Mouse (Mus musculus) heart, embryonic 12.5 days (tissue): ENCODE data around the gene Xrcc5. TPM values are rescaled to one million over a fixed set of nuclear protein-coding genes. Genes with fewer than 3 reads are reported as not detected.

Source experiments
- ATAC-seq: fragments of 200-750 bp; cut with Nextera tagmentation; 2 replicates; pipeline ENCODE4 v1.8.0; 2017; ENCODE audit warnings: moderate TSS enrichment, moderate library complexity; ENCODE audit not compliant: insufficient number of reproducible peaks, low FRiP score
- H3K27ac ChIP-seq: fragments of 300-500 bp; sonication (generic); 2 replicates; pipeline ENCODE4 v1.5.1; 2016; ENCODE audit warnings: mild to moderate bottlenecking, moderate library complexity; ENCODE audit not compliant: poor library complexity, severe bottlenecking
- H3K27me3 ChIP-seq: fragments of 300-500 bp; sonication (generic); replicated peaks from 2 replicates; pipeline ENCODE4 v1.6.1; 2016; ENCODE audit warnings: mild to moderate bottlenecking, moderate library complexity
- H3K36me3 ChIP-seq: fragments of 300-500 bp; sonication (generic); 2 replicates; pipeline ENCODE4 v1.6.1; 2016; ENCODE audit warnings: mild to moderate bottlenecking, moderate library complexity
- H3K4me1 ChIP-seq: fragments of 300-500 bp; sonication (generic); replicated peaks from 2 replicates; pipeline ENCODE4 v1.6.1; 2016; ENCODE audit warnings: mild to moderate bottlenecking
- H3K4me2 ChIP-seq: fragments of 300-500 bp; sonication (generic); 2 replicates; pipeline ENCODE4 v1.6.1; 2016; ENCODE audit warnings: mild to moderate bottlenecking, moderate library complexity
- H3K4me3 ChIP-seq: fragments of 300-500 bp; sonication (generic); 2 replicates; pipeline ENCODE4 v1.5.1; 2016; ENCODE audit warnings: mild to moderate bottlenecking
- H3K9ac ChIP-seq: fragments of 300-500 bp; sonication (generic); 2 replicates; pipeline ENCODE4 v1.6.1; 2016; ENCODE audit warnings: mild to moderate bottlenecking, moderate library complexity
- H3K9me3 ChIP-seq: fragments of 300-500 bp; sonication (generic); replicated peaks from 2 replicates; pipeline ENCODE4 v1.6.1; 2016; ENCODE audit warnings: mild to moderate bottlenecking, moderate library complexity
- WGBS: fragments of 180-500 bp; shearing (Covaris S2); methylation state at CpG from one replicate; pipeline ENCODE4 v1.1.7; 2016; 5-methylcytosine and 5-hydroxymethylcytosine counted together
- polyA plus RNA-seq: library from polyadenylated mRNA; unstranded; fragments of >200 nt; fragmentation: Nextera tagmentation; extraction: Ambion mirVana; gene quantifications from 2 replicates; pipeline ENCODE4 v1.2.1, GENCODE M21; 2016

Gene Xrcc5
- polyA plus RNA-seq, 1 experiment from 2014 or later: 20.5 TPM

DNA sequence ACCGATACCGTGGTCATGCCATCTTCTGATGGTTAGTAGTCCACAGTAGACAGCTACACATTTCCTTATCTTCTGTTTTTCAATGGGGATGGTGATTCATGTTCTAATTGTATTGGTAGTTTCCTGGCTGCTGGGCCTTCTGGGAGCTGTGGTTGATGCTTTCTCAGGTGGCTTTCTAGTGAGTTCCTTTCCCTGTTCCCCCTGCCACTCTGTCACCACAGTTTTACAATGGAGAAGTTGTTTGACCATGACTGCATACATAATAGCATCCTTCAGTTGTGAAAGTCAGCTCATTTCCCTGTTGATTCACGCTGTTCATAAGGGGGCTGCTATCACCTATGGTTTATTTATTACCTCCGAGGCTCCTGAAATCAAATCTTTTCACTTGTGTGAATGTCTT, 53.6 kb downstream of the Xrcc5 start:
- no peak overlapping the region for H3K4me2 ChIP-seq
- ATAC-seq: no peak
- H3K4me1 ChIP-seq: peaks cover 12% of the 10 kb centered on the region
- H3K9ac ChIP-seq: no peak overlapping the region
- no peak overlapping the region for H3K4me3 ChIP-seq
- peaks cover 18% of the 10 kb centered on the region for H3K36me3 ChIP-seq
- H3K27ac ChIP-seq: no peak overlapping the region
- H3K27me3 ChIP-seq: no peaks in the 10 kb centered on the region
- 87% methylated on average over 4 of the region's 4 CpGs for WGBS
- H3K9me3 ChIP-seq: no peaks in the 10 kb centered on the region

DNA sequence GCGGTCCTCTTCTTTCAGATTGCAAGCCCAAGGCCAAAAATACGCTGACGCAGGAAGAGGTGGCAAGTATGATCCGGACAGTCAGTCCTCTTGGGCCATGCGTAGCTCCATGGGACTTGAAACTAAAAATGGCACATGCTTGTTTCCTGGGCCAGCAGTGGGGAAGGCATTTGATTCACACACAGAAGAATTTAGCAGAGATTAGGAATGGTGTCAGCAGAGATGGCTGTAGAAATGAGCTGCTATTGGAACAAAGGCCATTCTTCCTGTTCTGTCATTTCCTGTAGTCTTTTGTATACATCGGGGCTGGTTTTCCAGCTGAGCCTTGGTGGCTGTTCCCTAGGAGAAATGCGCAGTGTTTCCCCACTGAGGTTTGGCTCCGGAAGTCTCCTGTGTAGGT, 57.4 kb downstream of the Xrcc5 start:
- no peaks in the 10 kb centered on the region for H3K27me3 ChIP-seq
- H3K9ac ChIP-seq: no peak overlapping the region
- no peak overlapping the region for H3K4me2 ChIP-seq
- no peak overlapping the region for H3K4me3 ChIP-seq
- no peaks in the 10 kb centered on the region for H3K9me3 ChIP-seq
- H3K4me1 ChIP-seq: peaks cover 12% of the 10 kb centered on the region
- peak overlapping the region; percentile 48; the same call in 1 of the 2 replicates for H3K27ac ChIP-seq
- peaks cover 9% of the 10 kb centered on the region; the same call in 1 of the 2 replicates for H3K36me3 ChIP-seq
- no peak; the same call in 1 of the 2 replicates for ATAC-seq
- WGBS: 56% methylated on average over 8 of the region's 8 CpGs

- 74% methylated on average over 1 of the region's 1 CpGs for WGBS
Measured at GRCm38 (mm10) chr1:72372512-72372911, 65.3 kb downstream of the Xrcc5 start.

GRCm38 (mm10) chr1:72372913-72373312, 65.7 kb downstream of the Xrcc5 start:
- Histone ChIP-seq H3K9ac (no peak overlapping the region), H3K36me3 (peaks cover 6% of the 10 kb centered on the region; the same call in 1 of the 2 replicates), H3K27ac (no peak overlapping the region), H3K9me3 (peaks cover 5% of the 10 kb centered on the region; the same call in 1 of the 2 replicates), H3K4me2 (no peak overlapping the region), H3K4me1 (no peaks in the 10 kb centered on the region), H3K27me3 (no peaks in the 10 kb centered on the region), H3K4me3 (no peak overlapping the region)
- no peak for ATAC-seq
- WGBS: 92% methylated on average over 3 of the region's 3 CpGs

More at GRCm38 (mm10) chr1:72372512-72372911, 65.3 kb downstream of the Xrcc5 start:
- Histone ChIP-seq H3K9ac (no peak overlapping the region), H3K36me3 (peaks cover 6% of the 10 kb centered on the region; the same call in 1 of the 2 replicates), H3K9me3 (peaks cover 5% of the 10 kb centered on the region; the same call in 1 of the 2 replicates), H3K4me3 (no peak overlapping the region), H3K4me2 (no peak overlapping the region), H3K4me1 (no peaks in the 10 kb centered on the region), H3K27me3 (no peaks in the 10 kb centered on the region), H3K27ac (no peak overlapping the region)
- ATAC-seq: no peak

- no peak for ATAC-seq
- Histone ChIP-seq H3K36me3 (peaks cover 6% of the 10 kb centered on the region; the same call in 1 of the 2 replicates), H3K27me3 (no peaks in the 10 kb centered on the region), H3K4me2 (no peak overlapping the region), H3K4me3 (no peak overlapping the region), H3K27ac (no peak overlapping the region), H3K9me3 (peaks cover 5% of the 10 kb centered on the region; the same call in 1 of the 2 replicates), H3K9ac (no peak overlapping the region), H3K4me1 (no peaks in the 10 kb centered on the region)
- WGBS: 76% methylated on average over 6 of the region's 6 CpGs
Measured at GRCm38 (mm10) chr1:72373648-72374047, 66.4 kb downstream of the Xrcc5 start.

DNA sequence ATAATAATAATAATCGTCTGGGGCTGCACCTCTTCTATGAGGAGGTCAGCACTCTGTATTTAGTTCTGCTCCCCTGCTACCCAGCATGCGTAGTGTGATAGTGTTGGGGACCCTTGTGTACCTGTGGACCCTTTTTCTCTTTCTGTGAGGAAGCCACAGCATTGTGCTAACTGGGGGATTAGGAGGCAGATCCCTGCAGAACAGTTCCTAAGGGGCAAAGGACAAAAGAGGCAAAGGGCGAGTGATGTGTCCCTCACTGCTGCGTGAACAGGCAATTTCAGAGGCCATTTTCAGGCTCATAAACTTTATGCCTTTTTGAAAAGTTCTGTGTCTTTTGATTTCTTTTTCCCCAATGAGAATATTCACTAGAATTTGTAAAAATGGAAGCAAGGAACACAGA, 66.8 kb downstream of the Xrcc5 start:
- H3K4me1 ChIP-seq: no peaks in the 10 kb centered on the region

DNA sequence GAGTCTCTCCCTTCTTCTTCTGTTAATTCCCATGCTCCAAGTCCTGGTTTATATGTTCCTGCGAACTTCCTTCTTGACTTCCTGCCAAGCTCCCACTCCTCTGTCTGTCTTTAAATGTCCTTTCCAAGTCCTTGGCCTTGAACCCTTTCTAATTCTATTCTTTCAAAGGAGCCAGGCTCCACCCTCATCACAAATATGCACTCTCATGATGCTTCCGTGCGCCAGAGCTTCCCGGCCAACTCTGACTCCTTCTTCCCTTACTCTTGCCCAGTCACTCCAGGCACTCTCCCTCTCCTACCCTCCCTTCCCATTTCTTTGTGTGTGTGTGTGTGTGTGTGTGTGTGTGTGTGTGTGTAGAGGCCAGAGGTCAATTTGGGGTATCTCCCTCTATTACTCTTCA, 70.9 kb downstream of the Xrcc5 start:
- no peaks in the 10 kb centered on the region for H3K9me3 ChIP-seq
- no peak overlapping the region for H3K9ac ChIP-seq
- H3K27ac ChIP-seq: no peak overlapping the region
- H3K36me3 ChIP-seq: 0 out of 2 replicates have a peak, but pooled peaks cover 3% of the 10 kb centered on the region
- no peak for ATAC-seq
- H3K27me3 ChIP-seq: no peaks in the 10 kb centered on the region
- WGBS: 85% methylated on average over 4 of the region's 4 CpGs
- no peaks in the 10 kb centered on the region for H3K4me1 ChIP-seq
- no peak overlapping the region for H3K4me3 ChIP-seq
- H3K4me2 ChIP-seq: no peak overlapping the region

More for the DNA sequence above, 66.8 kb downstream of the Xrcc5 start:
- H3K4me2 ChIP-seq: no peak overlapping the region
- peaks cover 5% of the 10 kb centered on the region; the same call in 1 of the 2 replicates for H3K9me3 ChIP-seq
- H3K4me3 ChIP-seq: no peak overlapping the region
- 88% methylated on average over 4 of the region's 4 CpGs for WGBS
- ATAC-seq: no peak
- no peak overlapping the region for H3K27ac ChIP-seq
- peaks cover 6% of the 10 kb centered on the region; the same call in 1 of the 2 replicates for H3K36me3 ChIP-seq
- no peak overlapping the region for H3K9ac ChIP-seq
- no peaks in the 10 kb centered on the region for H3K27me3 ChIP-seq

DNA sequence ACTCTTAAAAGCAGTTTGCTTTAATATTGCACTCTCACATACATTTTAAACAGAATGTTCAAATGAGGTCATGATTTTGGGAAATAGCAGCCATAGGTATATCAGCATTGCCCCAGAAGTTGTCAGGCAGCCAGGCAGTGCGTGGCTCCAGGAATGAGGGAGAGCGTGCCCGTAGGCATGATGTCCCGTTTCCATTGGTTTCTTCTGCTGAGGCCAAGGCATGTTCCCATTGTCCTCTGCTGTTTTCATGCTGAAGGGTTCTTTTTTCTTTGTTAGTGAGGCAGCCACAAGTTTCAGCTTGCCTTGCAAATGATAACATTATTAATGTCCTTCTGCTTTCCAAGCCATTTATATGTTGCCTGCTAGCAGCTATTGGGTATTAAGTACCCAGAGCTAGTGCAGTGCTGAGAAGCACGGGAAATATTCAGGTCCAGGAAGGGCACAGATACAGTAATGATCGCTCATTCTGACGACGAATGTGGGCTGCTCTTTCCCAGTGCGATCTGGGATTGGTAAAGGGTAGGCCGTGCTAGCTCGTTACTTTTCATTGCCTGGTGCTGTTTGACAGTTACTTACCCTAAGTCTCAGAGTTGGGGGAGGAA, 72.6 kb downstream of the Xrcc5 start:
- WGBS: 93% methylated on average over 11 of the region's 11 CpGs
- Histone ChIP-seq H3K9me3 (no peaks in the 10 kb centered on the region), H3K4me3 (no peak overlapping the region), H3K9ac (no peak overlapping the region), H3K4me1 (no peaks in the 10 kb centered on the region), H3K27me3 (no peaks in the 10 kb centered on the region), H3K4me2 (no peak overlapping the region), H3K36me3 (peaks cover 13% of the 10 kb centered on the region), H3K27ac (no peak overlapping the region)
- no peak for ATAC-seq

GRCm38 (mm10) chr1:72380544-72380943, 73.3 kb downstream of the Xrcc5 start:
- H3K9me3 ChIP-seq: no peaks in the 10 kb centered on the region
- no peak overlapping the region for H3K9ac ChIP-seq
- no peak overlapping the region for H3K4me2 ChIP-seq
- WGBS: 98% methylated on average over 3 of the region's 3 CpGs
- H3K4me3 ChIP-seq: no peak overlapping the region
- no peak overlapping the region for H3K27ac ChIP-seq
- no peaks in the 10 kb centered on the region for H3K27me3 ChIP-seq
- no peaks in the 10 kb centered on the region for H3K4me1 ChIP-seq
- peaks cover 17% of the 10 kb centered on the region for H3K36me3 ChIP-seq
- no peak for ATAC-seq

- Histone ChIP-seq H3K4me2 (no peak overlapping the region), H3K9me3 (no peaks in the 10 kb centered on the region), H3K9ac (no peak overlapping the region), H3K4me3 (no peak overlapping the region), H3K27ac (no peak overlapping the region), H3K27me3 (no peaks in the 10 kb centered on the region), H3K36me3 (peaks cover 19% of the 10 kb centered on the region), H3K4me1 (no peaks in the 10 kb centered on the region)
- no peak for ATAC-seq
- whole genome bisulfite sequencing: 87% methylated on average over 7 of the region's 7 CpGs
Measured at GRCm38 (mm10) chr1:72383056-72383455, 75.8 kb downstream of the Xrcc5 start.

- peaks cover 19% of the 10 kb centered on the region for H3K36me3 ChIP-seq
- no peak overlapping the region for H3K4me2 ChIP-seq
- 75% methylated on average over 5 of the region's 5 CpGs for WGBS
- no peaks in the 10 kb centered on the region for H3K27me3 ChIP-seq
- H3K4me3 ChIP-seq: no peak overlapping the region
- H3K9me3 ChIP-seq: no peaks in the 10 kb centered on the region
- H3K27ac ChIP-seq: no peak overlapping the region
- no peaks in the 10 kb centered on the region for H3K4me1 ChIP-seq
- no peak for ATAC-seq
- H3K9ac ChIP-seq: no peak overlapping the region
Measured at GRCm38 (mm10) chr1:72383651-72384050, 76.4 kb downstream of the Xrcc5 start.

- 85% methylated on average over 4 of the region's 4 CpGs for WGBS
- no peak overlapping the region for H3K9ac ChIP-seq
- H3K27me3 ChIP-seq: no peaks in the 10 kb centered on the region
- H3K9me3 ChIP-seq: no peaks in the 10 kb centered on the region
- H3K27ac ChIP-seq: no peak overlapping the region
- H3K4me1 ChIP-seq: no peaks in the 10 kb centered on the region
- no peak overlapping the region for H3K4me3 ChIP-seq
- ATAC-seq: no peak
- peaks cover 4% of the 10 kb centered on the region for H3K36me3 ChIP-seq
- no peak overlapping the region for H3K4me2 ChIP-seq
Measured at GRCm38 (mm10) chr1:72390420-72390819, 83.2 kb downstream of the Xrcc5 start.
